Mouse (Mus musculus) kidney, adult 11 months (tissue): ENCODE measurements around the gene 1600014C23Rik.

Experiments used
- DNase-seq: peaks from one replicate; pipeline ENCODE4 v3.0.0; 2022

Gene 1600014C23Rik

GRCm38 (mm10) chr17:45751359-45751758, 17.7 kb upstream of the 1600014C23Rik start:
- DNase-seq, result no peak

- peak; percentile 76 for DNase-seq
Measured at GRCm38 (mm10) chr17:45749100-45749499, 15.5 kb upstream of the 1600014C23Rik start.

GRCm38 (mm10) chr17:45747858-45748785, 14.5 kb upstream of the 1600014C23Rik start:
- DNase-seq, result no peak

GRCm38 (mm10) chr17:45747293-45747692, 13.6 kb upstream of the 1600014C23Rik start:
- no peak for DNase-seq

GRCm38 (mm10) chr17:45746755-45747154, 13.1 kb upstream of the 1600014C23Rik start:
- DNase-seq, result no peak

- no peak for DNase-seq
Measured at GRCm38 (mm10) chr17:45745629-45746028, 12.0 kb upstream of the 1600014C23Rik start.

- no peak for DNase-seq
Measured at GRCm38 (mm10) chr17:45742371-45743147, 8.9 kb upstream of the 1600014C23Rik start.

GRCm38 (mm10) chr17:45737078-45737601, 3.5 kb upstream of the 1600014C23Rik start:
- no peak for DNase-seq

GRCm38 (mm10) chr17:45736311-45737077, 2.9 kb upstream of the 1600014C23Rik start:
- DNase-seq, result peak; percentile 70

GRCm38 (mm10) chr17:45735382-45736310, 2.0 kb upstream of the 1600014C23Rik start:
- DNase-seq, result peak; percentile 63

GRCm38 (mm10) chr17:45734881-45735280, 1.2 kb upstream of the 1600014C23Rik start:
- peak; percentile 26 for DNase-seq

GRCm38 (mm10) chr17:45734333-45734732, 689 bp upstream of the 1600014C23Rik start:
- no peak for DNase-seq

- peak; percentile 65 for DNase-seq
Measured at GRCm38 (mm10) chr17:45733038-45733734, 458 bp downstream of the 1600014C23Rik start.

GRCm38 (mm10) chr17:45731172-45731864, 2.3 kb downstream of the 1600014C23Rik start:
- DNase-seq, result peak; percentile 70

GRCm38 (mm10) chr17:45730696-45731095, 2.9 kb downstream of the 1600014C23Rik start:
- no peak for DNase-seq

GRCm38 (mm10) chr17:45729387-45729786, 4.3 kb downstream of the 1600014C23Rik start:
- DNase-seq, result no peak

- no peak for DNase-seq
Measured at GRCm38 (mm10) chr17:45727983-45728723, 5.5 kb downstream of the 1600014C23Rik start.

- DNase-seq, result no peak
Measured at GRCm38 (mm10) chr17:45727481-45727880, 6.2 kb downstream of the 1600014C23Rik start.

- no peak for DNase-seq
Measured at GRCm38 (mm10) chr17:45726249-45726648, 7.4 kb downstream of the 1600014C23Rik start.

- DNase-seq, result no peak
Measured at GRCm38 (mm10) chr17:45724574-45724921, 9.1 kb downstream of the 1600014C23Rik start.
